Mouse (Mus musculus): ENCODE measurements around the gene Tcf12.

DNA sequence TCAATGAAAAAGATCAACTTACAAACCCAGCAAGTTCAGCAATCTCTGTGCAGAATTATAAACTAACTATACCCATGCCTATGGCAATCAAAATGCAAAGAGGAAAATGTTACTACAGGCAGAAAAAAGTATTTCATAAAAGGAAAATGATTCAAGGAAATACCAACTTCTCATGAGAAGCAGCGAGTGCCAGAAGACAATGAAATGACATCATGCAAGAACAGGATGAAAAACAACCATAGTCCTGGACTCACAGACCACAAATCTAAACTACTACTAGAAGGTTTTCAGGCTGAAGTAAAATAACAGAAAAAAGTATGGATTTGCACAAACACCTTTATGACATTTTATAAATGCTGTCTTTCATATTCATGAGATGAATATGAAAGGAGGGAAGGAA, 82.1 kb downstream of the Tcf12 start:
- TF ChIP-seq POLR2A (IDR thresholded peaks at IDR 0.05; ENCODE audit: low read depth, low read length) = no peak
- TF ChIP-seq CTCF (IDR thresholded peaks at IDR 0.05; ENCODE audit: extremely low read depth, insufficient read depth, insufficient read length, insufficient replicate concordance) = no peak

Data from spleen, adult 2 months (tissue).